Mouse (Mus musculus): Measurements from ENCODE around the gene Nol10.

Nol10 gene

GRCm38 (mm10) chr12:17411242-17411641 lies 63.0 kb downstream of the Nol10 start:
- no peak for DNase-seq (ENCODE audit: low spot score in 2 of 2)

GRCm38 (mm10) chr12:17411797-17412526 lies 63.7 kb downstream of the Nol10 start:
- no peak for DNase-seq (ENCODE audit: low spot score in 2 of 2)

DNA sequence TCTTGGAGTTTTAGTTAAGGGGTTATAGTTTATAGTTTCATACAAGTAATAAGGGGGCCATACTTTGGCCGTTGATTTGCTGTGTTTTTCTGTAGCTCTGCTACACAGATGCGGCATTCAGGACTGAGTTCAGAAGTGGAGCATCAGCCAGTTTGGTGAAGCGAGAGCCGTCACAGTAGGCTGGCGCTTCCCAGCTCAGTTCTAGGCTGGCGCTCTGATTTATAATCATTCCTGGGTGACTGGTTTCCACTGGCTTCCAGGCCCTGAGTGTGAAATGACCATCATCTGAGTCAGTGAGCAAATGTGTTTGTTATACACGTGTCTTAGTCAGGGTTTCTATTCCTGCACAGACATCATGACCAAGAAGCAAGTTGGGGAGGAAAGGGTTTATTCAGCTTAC lies 66.5 kb downstream of the Nol10 start:
- no peak for DNase-seq (ENCODE audit: low spot score in 2 of 2)

DNA sequence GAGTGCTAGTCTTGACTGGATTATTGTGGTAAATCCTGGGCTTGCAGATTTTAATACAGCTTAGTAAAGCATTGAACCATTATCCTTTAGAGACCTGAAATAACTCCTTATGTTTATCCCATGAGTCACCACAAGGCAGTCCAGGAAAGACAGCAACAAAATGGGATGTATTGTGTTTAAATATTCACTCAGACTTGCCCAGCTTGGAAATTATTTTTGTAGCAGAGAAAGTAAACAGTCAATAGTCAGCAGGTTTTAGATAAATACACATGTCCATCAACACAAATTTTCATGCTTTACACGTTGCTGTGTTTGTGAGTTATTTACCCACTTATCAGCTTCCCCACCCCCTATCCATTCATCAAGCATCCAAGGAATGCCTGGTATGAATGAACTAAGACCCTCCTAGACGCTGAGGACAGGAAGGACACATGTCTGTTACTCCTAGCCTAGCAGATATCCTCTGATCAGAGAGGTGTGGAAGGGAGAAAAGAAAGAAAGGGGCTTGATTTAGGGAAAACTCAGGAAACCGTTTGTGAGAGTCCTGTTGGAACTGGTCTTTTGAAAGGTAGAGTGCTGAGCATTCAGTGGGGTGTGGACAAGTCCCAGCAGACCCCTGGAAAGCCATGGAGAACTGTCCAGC lies 72.0 kb downstream of the Nol10 start:
- DNase-seq (ENCODE audit: low spot score in 2 of 2): no peak

DNA sequence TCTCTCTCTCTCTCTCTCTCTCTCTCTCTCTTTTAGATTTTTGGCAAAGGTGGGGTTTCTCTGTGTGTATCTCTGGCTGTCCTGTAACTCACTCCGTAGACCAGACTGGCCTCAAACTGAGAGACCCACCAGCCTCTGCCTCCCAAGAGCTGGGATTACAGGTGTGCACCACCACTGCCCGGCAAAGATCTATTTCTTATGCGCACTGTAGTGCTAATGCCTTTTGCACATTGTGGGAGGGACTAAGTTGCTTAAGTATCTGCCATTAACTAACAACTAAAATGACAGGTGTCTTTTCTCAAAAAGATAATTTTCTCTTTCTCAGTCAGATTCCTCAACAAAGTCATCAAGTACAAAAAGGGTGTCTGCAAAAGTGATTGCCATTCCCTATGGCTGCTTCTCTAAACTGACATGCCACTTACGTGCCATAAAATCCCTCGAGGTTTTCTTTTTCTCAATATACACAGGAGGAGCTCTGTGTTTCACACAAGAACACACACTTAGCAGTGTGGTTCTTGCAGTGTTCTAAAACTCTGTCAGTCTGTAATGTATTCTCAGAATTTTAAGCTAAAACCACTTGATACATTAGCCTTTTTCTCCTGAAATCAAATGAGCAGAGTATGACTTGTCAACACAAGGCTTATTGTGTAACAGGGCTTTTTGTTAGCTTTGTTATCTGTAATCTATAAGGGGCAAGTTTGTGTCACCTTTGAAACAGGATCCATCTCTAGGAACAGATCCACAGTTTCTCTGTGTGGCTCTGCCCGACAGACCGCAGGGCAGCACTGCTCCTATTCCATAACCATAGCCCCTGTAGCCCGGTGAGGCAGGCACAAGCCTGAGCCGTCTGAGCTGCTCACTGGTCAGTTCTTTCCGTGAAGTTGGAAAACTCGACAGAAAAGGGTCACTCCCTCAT lies 77.3 kb downstream of the Nol10 start:
- DNase-seq (ENCODE audit: low spot score in 2 of 2): no peak

DNA sequence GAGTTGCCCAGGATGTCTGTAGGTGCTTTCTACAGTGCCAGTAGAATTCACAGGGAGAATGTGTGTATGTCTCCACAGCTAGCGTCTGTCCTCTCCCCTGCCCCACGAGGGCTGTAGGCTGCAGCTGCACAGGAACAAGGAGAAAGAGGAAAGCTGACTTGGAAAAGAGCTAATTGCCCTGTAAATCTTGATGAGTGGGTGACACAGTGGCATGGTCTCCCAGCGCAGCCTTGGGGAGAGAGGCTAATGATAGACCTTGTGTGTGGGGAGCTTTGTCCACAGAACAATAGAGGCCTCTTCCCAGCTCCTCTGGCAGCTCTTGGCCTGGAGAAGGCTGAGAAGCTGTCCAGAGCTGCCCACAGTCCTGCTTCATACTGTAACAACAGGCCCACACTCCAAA lies 78.5 kb downstream of the Nol10 start:
- DNase-seq (ENCODE audit: low spot score in 2 of 2): no peak

- DNase-seq (ENCODE audit: low spot score in 2 of 2): no peak
Observed at GRCm38 (mm10) chr12:17430578-17430977, 82.3 kb downstream of the Nol10 start.

DNA sequence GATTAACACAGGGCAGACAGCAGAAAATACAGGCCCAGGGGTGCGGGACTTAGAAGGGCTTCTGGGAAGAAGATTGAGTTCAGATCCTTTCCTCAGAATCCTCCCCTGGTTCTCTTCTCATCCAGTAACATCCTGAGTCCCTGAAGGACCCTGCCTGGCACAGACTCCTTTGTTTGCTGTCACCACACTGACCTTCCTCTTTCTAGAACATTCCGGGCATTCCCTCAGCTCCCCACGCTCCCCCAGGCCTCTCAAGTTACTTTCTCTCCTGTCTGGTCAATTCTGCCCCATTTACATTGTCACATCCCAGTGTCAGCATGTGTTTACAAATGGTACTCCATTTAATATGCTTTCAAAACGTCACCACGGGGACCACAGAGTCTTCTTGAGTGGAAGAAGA lies 82.9 kb downstream of the Nol10 start:
- DNase-seq (ENCODE audit: low spot score in 2 of 2): no peak

- DNase-seq (ENCODE audit: low spot score in 2 of 2): no peak
Observed at GRCm38 (mm10) chr12:17431812-17432332, 83.6 kb downstream of the Nol10 start.

GRCm38 (mm10) chr12:17433712-17434111 lies 85.5 kb downstream of the Nol10 start:
- DNase-seq (ENCODE audit: low spot score in 2 of 2): no peak

DNA sequence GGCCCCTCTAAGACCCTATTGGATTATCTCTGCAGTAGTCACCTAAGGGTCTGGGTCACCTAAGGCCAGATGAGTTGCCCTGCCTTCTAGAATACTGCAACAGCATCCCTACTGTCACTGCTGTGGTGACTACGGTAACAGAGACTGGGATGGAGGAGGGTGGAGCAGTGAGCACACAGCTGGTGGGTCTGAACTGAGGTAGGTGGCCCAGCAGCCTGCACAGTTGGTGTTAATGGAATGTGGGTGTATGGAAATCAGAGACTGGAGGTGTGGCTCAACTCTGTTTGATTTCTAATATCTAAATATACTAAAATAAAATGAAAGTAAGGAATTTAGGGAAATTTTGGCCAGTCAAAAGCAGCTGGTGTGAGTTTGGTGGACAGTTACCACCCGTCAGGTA lies 88.2 kb downstream of the Nol10 start:
- DNase-seq (ENCODE audit: low spot score in 2 of 2): no peak

GRCm38 (mm10) chr12:17440251-17440651 lies 92.0 kb downstream of the Nol10 start:
- no peak for DNase-seq (ENCODE audit: low spot score in 2 of 2)

- no peak for DNase-seq (ENCODE audit: low spot score in 2 of 2)
Observed at GRCm38 (mm10) chr12:17441495-17441894, 93.2 kb downstream of the Nol10 start.

DNA sequence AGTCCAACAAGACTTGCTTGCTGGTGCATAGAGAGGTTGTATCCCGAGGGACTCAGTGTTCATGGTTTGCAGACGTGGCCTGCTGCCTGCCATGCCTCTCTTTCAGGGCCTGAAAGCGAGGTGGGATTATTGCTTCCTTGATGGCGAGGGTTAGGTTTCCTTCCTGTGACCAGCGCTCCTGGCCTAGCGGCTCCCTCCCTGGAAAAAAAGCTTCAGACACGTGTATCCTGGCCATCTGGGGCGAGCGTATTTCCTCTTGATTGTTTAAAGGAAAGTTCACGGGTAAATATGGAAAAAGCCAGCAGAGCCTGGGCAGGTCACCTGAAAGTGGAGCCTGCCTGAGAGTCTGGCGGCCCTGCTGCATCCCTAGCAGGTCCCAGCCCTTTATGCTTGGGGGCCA lies 96.1 kb downstream of the Nol10 start:
- DNase-seq (ENCODE audit: low spot score in 2 of 2): no peak

GRCm38 (mm10) chr12:17445251-17445650 lies 97.0 kb downstream of the Nol10 start:
- no peak for DNase-seq (ENCODE audit: low spot score in 2 of 2)

- DNase-seq (ENCODE audit: low spot score in 2 of 2): no peak
Observed at GRCm38 (mm10) chr12:17448781-17449180, 100.5 kb downstream of the Nol10 start.

DNA sequence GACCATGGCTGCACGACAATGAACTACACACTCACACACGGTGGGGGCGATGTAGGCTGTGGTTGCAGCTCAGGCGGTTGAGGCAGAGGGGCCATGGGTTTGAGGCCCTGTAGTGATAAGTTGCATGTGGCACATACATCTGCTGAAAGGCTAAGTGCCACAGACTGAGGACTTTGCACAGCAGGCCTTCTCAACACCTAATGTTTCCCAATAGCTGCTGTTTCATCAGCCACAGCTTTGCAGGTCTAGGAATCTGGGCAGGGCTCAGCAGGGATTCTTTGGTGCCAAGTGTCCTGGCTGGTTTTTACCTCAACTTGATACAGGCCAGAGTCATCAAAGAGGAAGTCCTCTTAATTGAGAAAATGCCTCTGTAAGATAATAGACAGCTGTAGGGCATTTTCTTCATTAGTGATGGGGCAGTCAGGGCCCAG lies 101.4 kb downstream of the Nol10 start:
- no peak for DNase-seq (ENCODE audit: low spot score in 2 of 2)

- DNase-seq (ENCODE audit: low spot score in 2 of 2): no peak
Observed at GRCm38 (mm10) chr12:17450503-17450902, 102.2 kb downstream of the Nol10 start.

- DNase-seq (ENCODE audit: low spot score in 2 of 2): no peak
Observed at GRCm38 (mm10) chr12:17450908-17451307, 102.7 kb downstream of the Nol10 start.

- no peak for DNase-seq (ENCODE audit: low spot score in 2 of 2)
Observed at GRCm38 (mm10) chr12:17452273-17452672, 104.0 kb downstream of the Nol10 start.

- no peak for DNase-seq (ENCODE audit: low spot score in 2 of 2)
Observed at GRCm38 (mm10) chr12:17453918-17454317, 105.7 kb downstream of the Nol10 start.

GRCm38 (mm10) chr12:17455096-17455495 lies 106.8 kb downstream of the Nol10 start:
- DNase-seq (ENCODE audit: low spot score in 2 of 2): no peak
